Mouse (Mus musculus) cerebellum, adult 9-11 months (tissue): ENCODE results near the gene Clec16a.
A peak's percentile ranks its signal among the peaks of the same experiment; 100 is the strongest.

ENCODE experiments used
- DNase-seq: peaks from one replicate; pipeline ENCODE4 v3.0.0; 2022

Gene Clec16a

GRCm38 (mm10) chr16:10723816-10724647, 178.9 kb downstream of the Clec16a start:
- no peak for DNase-seq

GRCm38 (mm10) chr16:10725156-10725555, 180.0 kb downstream of the Clec16a start:
- no peak for DNase-seq

- no peak for DNase-seq
Measured at GRCm38 (mm10) chr16:10727630-10728029, 182.5 kb downstream of the Clec16a start.

- DNase-seq, result no peak
Measured at GRCm38 (mm10) chr16:10728886-10729285, 183.7 kb downstream of the Clec16a start.

- DNase-seq, result no peak
Measured at GRCm38 (mm10) chr16:10730941-10731340, 185.8 kb downstream of the Clec16a start.

- no peak for DNase-seq
Measured at GRCm38 (mm10) chr16:10731785-10732184, 186.6 kb downstream of the Clec16a start.

GRCm38 (mm10) chr16:10732421-10732820, 187.3 kb downstream of the Clec16a start:
- DNase-seq, result no peak

GRCm38 (mm10) chr16:10735781-10736180, 190.6 kb downstream of the Clec16a start:
- DNase-seq, result no peak

- no peak for DNase-seq
Measured at GRCm38 (mm10) chr16:10736364-10736763, 191.2 kb downstream of the Clec16a start.

GRCm38 (mm10) chr16:10737571-10737970, 192.4 kb downstream of the Clec16a start:
- no peak for DNase-seq

- no peak for DNase-seq
Measured at GRCm38 (mm10) chr16:10738866-10739265, 193.7 kb downstream of the Clec16a start.

- DNase-seq, result no peak
Measured at GRCm38 (mm10) chr16:10739854-10740398, 194.8 kb downstream of the Clec16a start.

GRCm38 (mm10) chr16:10741082-10741481, 195.9 kb downstream of the Clec16a start:
- no peak for DNase-seq

- peak; percentile 26 for DNase-seq
Measured at GRCm38 (mm10) chr16:10749226-10749625, 204.1 kb downstream of the Clec16a start.

GRCm38 (mm10) chr16:10749824-10750223, 204.7 kb downstream of the Clec16a start:
- peak; percentile 85 for DNase-seq

GRCm38 (mm10) chr16:10754521-10755296, 209.6 kb downstream of the Clec16a start:
- DNase-seq, result no peak

- DNase-seq, result no peak
Measured at GRCm38 (mm10) chr16:10756168-10756567, 211.0 kb downstream of the Clec16a start.

GRCm38 (mm10) chr16:10761182-10761581, 216.0 kb downstream of the Clec16a start:
- no peak for DNase-seq

- DNase-seq, result no peak
Measured at GRCm38 (mm10) chr16:10762569-10763180, 217.5 kb downstream of the Clec16a start.

- no peak for DNase-seq
Measured at GRCm38 (mm10) chr16:10763540-10764264, 218.6 kb downstream of the Clec16a start.

- no peak for DNase-seq
Measured at GRCm38 (mm10) chr16:10764323-10764722, 219.2 kb downstream of the Clec16a start.

GRCm38 (mm10) chr16:10767158-10767557, 222.0 kb downstream of the Clec16a start:
- peak; percentile 52 for DNase-seq
